Mouse (Mus musculus): ENCODE results near the gene Pdk2.
"Not testable (repeated sequence)": the region's sequence is repeated elsewhere in the genome, so short reads cannot be mapped to it uniquely, and the experiment has no call there.

Gene Pdk2

DNA sequence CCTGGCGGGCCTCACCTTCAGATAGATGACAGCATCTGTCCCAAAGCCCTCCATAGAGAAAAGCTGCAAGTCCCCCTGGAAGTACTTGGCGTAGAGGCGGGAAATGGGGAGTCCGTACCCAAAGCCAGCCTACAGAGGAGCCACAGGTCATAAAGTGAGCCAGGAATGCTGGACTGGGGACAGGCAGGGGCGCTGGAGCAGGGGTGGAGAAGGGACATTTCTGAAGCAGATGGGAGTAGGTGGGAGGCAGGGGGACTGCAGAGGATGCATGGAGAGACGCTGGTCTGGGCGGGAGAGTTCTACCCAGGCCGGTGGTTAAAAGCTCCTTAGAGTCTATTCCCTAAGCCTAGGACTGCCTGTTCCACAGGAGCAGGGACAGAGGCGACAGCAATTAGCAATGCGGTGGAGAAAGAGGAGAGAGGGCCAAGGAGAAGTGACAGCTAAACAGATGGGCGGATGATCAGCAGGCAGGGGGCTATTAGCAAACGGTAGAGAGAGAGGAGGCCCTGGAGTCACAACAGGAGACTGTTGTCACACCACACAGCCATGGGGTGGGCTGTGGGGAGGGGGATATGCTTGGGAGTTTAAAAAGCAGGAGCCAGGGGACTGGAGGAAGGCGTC, 13.2 kb downstream of the Pdk2 start:
- no peak for DNase-seq (ENCODE audit: inconsistent ontology term)

DNA sequence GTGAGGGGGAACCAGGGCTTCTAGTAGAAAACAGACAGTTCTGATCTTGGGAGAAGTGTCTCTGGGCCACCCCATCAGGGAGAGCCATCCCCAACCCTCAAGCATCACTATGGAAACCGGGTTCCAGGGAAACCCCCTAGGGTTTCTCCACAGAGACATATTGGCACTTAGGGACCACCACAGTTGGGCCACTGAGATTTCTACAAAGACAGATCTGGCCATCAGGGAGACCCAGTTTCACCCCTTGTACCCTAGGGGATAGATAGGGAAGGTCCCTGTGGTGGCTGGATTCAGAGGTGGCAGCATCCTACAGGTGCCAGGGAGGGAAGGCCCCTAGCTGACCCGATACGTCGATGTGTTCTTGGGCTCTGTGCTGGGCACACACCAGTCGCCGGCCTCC, 14.3 kb downstream of the Pdk2 start:
- no peak for DNase-seq (ENCODE audit: inconsistent ontology term)

DNA sequence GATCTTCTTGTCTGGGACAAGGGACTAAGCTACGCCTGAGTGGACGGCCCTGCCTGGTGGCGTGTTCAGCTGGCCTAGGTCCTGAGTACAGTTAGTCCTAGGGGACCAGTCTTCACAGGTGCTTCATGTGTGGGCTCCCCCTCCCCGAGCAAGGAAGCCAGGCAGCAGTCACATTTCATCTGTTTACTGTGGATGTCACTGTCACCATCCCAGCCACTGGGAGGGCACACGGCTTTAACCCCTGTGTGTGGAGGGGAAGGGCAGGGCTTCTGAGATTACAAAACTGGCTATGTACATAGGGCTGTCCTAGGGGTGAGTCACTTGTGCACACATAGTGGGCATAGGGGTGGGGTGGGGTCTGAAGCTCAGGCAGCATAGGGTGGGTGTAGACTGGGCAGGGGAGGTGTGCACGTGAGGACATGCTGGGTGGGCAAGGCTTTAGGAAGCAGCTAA, 15.0 kb downstream of the Pdk2 start:
- no peak for DNase-seq (ENCODE audit: inconsistent ontology term)

DNA sequence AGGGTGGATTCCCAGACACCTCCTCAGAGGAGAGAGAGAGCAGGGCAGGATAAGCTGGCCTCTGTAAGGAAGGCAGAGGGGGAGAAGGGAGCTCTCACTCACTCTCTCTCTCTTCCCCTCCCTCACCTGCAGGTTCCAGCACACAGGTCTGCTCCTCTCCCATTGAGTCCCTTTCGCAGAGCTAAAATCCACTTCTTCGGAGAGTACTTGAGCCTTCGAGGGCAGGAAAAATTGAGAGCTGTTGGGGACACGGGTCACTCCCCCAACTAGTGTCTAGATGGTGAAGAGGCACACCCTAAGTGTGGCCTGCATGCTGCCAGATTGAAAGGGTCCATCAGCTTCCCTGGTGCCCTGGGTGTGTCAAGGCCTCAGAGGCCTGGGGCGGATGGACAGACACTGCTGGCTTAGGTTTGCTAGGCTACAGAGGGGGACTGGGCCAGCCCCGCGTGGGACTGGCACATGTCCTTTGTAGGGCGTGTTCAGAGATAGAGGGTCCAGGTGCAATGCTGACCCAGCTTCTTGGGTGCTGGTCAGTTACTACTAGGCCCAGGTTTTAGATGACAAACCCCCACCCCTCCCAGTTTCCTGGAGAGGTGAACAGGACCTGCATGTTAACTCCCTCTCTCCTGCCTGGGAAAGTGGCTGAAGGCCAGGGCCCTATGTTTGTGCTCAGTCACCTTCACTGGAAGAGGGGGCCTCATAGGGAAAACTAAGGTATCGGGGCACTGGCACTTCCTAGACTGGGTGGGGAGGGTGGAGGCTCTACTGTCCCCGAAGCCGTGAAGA, 15.7 kb downstream of the Pdk2 start:
- DNase-seq (ENCODE audit: inconsistent ontology term): no peak

DNA sequence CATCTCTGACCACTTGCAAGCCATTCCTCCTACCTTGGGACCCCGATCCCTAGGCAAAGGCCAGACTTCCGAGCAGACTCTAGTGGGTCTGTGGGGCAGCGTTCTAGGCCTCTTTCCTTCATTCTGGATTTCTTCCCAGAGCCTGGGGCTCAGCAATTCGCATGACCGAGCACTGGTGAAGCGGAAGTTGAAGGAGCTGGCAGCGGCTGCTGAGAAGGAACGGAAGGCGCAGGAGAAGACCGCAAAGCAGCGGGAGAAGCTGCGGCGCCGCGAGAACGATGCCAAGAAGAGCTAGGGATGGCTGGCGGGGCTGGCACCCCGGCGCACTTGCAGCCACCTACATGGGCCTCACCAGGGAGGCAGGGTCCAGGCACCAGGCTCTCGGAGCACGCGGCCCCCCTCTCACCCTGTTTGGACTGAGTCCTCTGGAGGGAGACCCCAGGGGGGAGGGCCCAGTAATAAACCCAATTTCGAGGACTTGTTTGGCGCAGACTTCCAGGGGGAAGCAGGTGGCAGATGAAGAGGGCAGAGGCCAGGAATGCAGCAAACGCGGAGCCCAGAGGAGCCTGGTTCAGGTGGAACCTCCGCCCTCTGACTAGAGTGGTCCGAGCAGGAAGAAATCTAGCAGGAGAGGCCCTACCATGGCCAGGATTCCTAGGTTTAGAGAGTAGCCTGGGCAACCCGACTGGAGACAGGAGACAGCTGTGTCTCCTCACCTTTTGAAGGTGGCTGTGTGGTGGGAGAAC, 16.5 kb downstream of the Pdk2 start:
- DNase-seq (ENCODE audit: inconsistent ontology term): peak; percentile 97

DNA sequence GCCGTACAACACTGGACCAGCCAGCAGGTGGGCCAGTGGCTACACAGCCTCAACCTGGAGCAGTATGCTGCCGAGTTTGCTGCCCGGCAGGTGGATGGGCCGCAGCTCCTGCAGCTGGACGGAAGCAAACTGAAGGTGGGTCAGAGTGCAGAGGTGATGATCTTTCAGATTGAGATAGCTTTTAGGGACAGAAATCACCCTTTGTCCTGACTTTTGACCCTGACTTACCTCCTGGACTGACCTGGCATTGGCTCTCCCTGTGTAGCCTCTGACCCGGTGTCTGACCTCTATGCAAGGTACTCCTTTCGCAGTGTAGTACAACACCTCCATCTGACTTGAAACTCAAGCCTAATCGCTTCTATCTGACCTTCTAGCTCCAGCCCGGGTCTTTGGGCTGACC, 17.7 kb downstream of the Pdk2 start:
- DNase-seq (ENCODE audit: inconsistent ontology term): no peak

DNA sequence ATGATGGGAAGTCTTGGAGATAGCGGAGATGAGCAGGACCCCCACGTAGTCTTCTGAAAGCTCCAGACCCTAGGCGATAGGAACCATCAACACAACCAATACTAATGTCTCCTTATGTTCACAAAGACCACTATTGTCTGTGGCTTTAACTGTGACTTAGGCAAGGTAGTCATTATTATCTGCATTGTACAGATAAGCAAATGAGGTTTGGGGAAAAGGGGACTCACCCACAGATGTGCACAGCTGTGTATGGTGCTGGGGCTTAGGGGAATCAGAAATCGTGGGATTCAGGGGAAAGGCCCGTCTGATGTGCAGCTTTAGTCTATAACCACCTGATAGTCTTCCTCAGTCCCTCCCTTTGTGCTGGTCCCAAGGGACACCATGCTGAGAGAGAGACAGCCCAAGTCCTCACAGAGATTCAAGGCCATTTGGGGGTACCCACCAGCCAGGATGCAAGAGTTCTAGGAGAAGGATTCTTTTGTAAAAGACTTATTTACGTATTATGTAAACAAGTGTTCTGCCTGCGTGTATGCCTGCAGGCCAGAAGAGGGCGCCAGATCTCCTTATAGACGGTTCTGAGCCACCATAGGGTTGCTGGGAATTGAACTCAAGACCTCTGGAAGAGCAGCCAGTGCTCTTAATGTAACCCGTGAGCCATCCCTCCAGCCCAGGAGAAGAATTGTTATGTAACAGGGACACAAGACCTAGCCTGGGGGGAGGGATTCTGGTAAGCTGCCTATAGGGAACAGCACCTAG, 18.7 kb downstream of the Pdk2 start:
- DNase-seq (ENCODE audit: inconsistent ontology term): no peak

DNA sequence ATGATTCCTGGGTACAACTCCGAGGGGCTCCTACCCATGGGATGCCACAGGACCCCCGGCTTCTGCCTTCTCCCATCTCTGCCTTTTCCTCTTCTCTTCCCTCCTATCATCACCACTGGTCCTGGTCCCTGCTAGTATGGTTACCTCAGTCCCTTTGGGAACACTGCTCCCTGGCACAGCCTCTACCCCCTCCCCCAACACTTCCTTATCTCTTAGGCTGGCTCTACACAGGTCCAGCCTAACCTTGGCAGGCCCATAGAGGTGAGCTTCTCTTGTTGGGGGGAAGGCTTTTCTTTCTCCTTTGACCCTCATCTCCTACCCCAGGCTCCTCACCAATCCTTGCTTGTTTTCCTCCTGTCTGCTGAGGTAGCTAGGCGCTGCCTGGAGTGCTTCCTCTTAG, 25.7 kb downstream of the Pdk2 start:
- no peak for DNase-seq (ENCODE audit: inconsistent ontology term)

DNA sequence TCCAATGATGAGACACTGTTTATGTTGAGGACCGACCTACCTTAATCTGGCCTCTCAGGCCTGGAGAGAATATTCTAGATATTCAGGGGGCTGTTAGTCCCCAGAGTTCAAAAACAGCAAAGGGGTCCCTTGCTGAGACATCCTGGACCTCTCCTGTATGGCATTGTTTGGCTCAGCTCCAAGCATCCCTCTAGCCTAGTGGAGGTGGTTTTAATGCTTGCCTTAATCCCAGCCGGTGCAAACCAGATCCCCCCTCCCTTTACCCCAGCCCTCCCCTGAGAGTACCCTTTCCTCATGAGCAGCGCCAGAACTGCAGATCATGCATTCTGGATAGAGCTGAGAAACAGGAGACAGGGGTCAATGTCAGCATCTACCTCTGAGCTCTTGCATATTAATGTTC, 28.7 kb downstream of the Pdk2 start:
- no peak for DNase-seq (ENCODE audit: inconsistent ontology term)

DNA sequence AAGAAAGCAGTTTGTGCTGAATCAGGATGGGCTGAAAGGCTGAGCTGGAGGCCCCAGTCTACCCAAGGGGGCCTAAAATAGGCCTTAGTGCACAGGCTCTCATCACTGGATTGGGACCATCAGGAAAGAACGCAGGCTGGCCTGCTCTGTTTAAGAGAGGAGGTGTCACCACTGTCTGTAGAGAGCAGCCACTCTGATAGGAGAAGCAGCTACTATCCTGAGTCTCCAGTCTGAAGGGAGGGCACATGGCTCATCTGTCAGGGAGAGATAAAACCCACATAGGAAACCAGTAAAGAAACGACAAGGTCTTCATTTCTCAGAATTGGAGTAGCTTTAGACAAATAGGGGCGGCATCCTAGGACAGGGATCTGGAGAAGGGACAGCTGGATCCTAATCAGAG, 29.1 kb downstream of the Pdk2 start:
- no peak for DNase-seq (ENCODE audit: inconsistent ontology term)

DNA sequence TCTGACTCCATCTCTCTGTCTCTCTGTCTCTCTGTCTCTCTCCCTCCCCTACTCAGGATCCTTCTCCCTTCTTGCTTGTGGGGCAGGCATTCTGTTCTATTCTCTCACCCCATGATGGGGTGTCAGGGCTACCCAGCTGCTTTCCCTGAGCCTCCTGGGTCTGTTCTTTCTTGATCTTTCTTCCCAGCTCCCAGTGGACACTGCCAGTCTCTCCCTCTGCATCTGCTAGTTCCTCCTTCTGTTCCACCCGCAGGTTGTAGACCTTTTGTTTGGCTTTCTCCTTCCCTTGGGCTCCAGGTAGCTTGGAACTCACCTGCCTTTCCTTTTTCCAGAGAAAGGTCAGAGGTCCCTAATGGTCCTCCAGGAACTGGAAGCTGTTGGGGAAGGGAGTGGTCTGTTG, 29.7 kb downstream of the Pdk2 start:
- DNase-seq (ENCODE audit: inconsistent ontology term): no peak

DNA sequence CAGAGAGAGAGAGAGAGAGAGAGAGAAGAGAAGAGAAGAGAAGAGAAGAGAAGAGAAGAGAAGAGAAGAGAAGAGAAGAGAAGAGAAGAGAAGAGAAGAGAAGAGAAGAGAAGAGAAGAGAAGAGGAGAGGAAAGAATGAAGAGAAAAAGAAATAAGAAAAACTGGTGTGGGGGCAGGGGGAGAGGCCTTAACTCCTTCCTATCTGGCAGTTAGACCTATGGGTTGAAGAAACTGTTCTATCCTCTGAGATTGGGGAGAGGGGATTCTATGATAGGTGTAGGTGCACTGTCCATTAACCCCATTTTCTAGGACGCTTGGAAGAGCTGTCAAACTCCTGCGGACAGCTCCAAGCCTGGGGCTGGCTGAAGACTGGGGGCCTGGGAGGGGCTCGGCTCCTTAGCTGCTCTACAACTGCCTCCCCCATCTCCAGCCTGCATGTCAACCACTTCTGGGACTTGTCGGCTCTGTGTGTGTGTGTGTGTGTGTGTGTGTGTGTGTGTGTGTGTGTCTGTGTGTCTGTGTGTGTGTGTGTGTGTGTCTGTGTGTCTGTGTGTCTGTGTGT, 30.2 kb downstream of the Pdk2 start:
- not testable (repeated sequence) for DNase-seq (ENCODE audit: inconsistent ontology term)

DNA sequence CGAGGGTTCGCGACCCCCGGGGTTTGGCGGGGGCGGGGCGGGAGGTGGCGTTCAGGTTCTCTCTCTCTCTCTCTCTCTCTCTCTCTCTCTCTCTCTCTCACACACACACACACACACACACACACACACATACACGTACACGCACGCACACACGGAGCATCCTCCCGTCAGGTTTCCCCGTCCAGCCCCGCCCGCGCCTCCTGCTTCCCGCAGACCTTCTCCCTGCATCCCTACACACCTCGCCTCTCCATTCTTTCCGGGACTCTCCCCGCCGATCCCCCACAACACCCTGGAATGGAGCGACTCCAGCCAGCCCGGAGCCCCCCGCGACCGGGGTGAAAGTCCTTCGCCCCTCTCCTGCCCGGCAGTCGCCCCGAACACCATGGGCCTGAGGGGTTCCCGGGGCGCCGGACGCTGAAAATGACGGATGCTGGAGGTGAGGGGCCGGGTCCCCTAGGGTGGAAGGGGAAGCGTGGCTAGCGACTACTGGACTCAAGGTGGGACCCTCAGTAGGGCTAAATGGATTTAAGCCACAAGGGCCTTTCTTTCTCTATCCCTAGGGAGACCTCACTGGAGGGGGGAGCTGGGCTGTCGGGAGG, 30.9 kb downstream of the Pdk2 start:
- peak; percentile 47 for DNase-seq (ENCODE audit: inconsistent ontology term)

DNA sequence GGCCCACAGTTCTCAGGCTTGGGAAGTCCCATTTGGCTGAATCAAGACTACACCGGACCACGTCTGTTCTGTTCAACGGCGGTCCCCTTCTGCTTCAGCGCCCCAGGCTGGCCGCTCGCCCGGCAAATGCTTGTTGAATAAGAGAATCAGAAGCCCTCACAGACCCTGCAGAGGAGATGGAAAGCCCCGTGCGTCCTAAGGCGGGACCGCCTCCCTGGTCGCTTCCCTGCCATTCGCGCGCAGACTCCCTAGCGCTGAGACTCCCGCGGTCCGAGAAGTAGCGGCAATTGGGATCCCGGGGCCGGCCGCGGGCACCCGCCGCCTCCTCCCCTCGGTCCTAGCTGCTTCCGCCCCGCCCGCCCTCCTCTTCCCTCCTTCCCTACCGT, 31.5 kb downstream of the Pdk2 start, which contains the start of gene Samd14:
Gene Samd14, plus strand, starts transcription at position 251 of the 386 bp plus-strand sequence.
- peak; percentile 97 for DNase-seq (ENCODE audit: inconsistent ontology term)

DNA sequence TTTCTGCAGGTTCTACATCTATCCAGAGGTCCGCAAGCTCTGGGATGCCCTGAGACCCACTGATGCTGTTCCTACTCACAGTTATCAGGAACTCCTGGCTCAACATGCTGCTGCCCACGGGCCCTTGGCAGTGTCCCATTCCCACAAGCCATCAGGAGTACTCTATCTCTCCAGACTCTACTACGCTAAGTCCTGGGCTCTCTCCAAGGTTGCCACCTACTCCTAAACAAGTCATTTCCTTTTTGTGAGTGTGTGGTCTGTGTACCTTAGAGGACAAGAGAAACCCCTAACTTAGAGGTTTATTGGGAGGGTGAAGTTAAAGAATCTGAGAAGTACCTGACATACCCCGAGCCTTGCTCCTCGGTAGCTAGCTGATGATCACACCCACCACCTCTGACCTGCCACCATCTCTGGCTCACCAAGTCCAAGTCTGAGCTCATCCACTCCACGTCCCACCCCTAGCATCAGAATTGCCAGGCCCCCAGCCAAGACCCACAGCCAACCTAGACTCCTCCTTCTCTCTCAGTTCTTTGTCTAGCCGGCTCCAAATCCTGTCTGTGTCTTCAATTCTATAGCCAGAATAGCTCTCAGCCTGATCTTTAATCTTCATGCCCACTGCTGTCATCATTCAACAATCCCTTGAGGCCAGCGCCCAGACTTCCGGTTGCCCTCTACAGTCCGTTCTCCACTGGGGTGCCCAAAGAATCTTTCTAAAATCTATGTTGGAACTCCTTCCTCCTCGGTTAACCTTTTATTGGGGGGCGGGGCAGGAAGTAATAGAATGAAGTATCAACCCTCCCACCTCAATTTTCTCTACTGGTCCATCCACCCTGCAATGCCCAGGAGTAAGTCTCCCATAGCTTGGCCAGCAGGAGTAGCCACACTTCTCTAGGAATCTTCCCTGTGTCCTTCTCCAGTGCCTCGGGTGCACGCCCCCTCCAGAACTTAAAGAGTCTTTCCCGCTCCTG, 32.2 kb downstream of the Pdk2 start:
- DNase-seq (ENCODE audit: inconsistent ontology term): peak; percentile 88

DNA sequence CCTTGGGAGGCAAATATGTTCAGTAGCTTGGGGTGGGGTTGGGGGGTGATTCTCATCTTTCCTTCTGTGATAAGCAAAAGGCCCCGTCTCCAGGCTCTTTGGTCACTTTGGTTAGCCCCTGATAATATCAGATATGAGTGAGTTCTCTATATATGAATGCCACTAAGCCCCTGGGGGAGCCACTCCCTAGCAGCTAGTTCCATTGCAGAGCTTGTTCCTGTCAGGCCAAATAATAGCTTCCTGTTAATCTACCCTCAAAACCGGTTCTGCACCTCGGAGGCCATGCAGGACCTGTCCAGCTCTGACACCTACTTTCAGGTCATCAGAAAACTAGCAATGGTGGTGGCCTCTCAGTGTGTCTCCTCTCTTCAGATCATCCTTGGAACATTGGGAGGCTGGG, 33.7 kb downstream of the Pdk2 start:
- no peak for DNase-seq (ENCODE audit: inconsistent ontology term)

DNA sequence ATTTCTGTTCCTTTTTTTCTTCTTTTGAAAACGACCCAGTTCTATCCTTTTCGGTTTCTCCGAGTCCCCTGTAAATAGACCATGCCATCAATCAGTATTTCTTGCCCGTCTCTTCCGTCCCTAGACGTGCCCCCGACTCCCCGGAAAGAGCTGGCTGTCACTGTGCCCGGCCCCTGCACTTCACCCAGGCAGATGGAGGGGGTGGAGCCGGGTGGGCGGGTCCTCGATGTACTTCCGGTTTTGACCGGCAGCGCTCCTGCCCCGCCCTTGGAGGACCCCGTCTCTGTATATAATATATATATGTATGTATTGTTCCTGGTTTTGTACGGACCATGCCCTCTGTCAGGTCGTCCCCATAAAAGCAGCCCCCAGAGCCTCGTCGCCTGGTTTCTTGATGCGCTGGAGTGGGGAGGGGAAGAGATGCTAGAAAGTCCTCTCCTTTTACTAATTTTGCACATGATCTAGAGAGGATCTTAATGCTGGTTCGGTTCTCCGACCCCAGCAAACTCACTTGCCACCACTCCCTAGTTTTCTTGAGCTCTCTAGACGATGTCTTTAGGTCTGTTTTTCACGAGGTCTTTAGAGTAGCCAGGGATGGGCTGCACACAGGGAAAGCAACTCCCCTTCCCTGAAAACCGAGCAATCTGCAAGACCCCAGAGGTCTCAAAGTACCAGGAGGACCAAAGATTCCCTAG, 34.5 kb downstream of the Pdk2 start:
- DNase-seq (ENCODE audit: inconsistent ontology term): peak; percentile 65

DNA sequence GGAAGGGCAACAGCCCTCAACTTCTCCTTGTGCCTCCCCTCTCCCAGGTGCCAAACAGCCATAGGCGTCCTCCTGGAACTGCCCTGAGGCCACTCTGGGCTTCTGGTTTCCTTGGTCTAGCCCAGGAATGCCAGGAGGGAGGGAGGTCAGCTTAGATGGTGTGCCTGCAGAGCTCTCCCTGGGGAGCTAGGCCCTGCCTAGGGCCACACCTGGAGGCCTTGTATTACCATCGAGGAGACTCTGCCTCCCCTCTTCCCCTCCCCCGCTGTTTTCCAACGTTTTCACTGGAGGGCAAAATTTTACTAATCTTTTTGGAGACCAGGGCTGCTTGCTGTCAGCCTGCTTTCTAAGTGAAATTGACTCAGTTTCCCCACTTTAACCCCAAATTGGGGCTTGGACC, 35.1 kb downstream of the Pdk2 start:
- no peak for DNase-seq (ENCODE audit: inconsistent ontology term)

DNA sequence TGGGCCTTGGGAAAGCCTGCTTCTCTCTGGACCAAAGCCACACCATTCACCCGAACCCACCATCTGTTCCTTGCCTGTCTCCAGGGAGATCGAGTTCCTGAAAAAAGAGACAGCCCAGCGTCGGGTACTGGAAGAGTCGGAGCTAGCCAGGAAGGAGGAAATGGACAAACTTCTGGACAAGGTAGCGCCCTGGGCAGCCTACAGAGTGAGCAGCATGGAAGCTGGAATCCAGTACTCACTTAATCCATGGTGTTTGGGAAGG, 36.3 kb downstream of the Pdk2 start:
- no peak for DNase-seq (ENCODE audit: inconsistent ontology term)
